Mouse (Mus musculus) lung, postnatal 0 days (tissue): ENCODE data around the gene Mydgf.
A peak's percentile ranks its signal among the peaks of the same experiment; 100 is the strongest.

Experiments used
- CTCF ChIP-seq: IDR thresholded peaks from 2 replicates; pipeline ENCODE4 v1.5.1; 2016; ENCODE audit warnings: antibody characterized with exemption, mild to moderate bottlenecking
- EP300 ChIP-seq: IDR thresholded peaks from 2 replicates; pipeline ENCODE4 v1.6.1; 2016; ENCODE audit warnings: antibody characterized with exemption, mild to moderate bottlenecking, control low read depth

DNA sequence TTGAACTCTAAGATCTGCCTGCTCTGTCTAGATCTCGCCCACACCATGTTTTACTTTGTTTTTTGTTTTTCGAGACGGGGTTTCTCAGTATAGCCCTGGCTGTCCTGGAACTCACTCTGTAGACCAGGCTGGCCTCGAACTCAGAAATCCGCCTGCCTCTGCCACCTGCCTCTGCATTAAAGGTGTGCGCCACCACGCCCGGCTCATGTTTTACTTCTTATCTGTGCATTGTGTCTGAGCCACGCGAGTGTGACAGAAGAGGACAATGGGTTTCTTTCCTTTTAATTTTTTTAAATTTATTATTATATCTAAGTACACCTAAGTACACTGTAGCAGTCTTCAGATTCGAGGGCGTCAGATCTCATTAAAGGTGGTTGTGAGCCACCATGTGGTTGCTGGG lies 35.5 kb upstream of the Mydgf start:
- TF ChIP-seq CTCF (no peak), EP300 (0 out of 2 replicates have a peak, but pooled peaks have one; percentile 3)
